Mouse (Mus musculus) heart, embryonic 10.5 days (tissue): ENCODE measurements at regions not wholly inside any gene's neighbourhood (a gene's known extent, or its start where the extent isn't known, plus 50 kb on each side); places are given as distances from the start of the nearest gene placed in this dataset.
A peak's percentile ranks its signal among the peaks of the same experiment; 100 is the strongest.

ENCODE experiments used
- DNase-seq: peaks from one replicate; pipeline ENCODE4 v3.0.0-alpha.2; 2017; ENCODE audit warnings: low spot score
- H3K27ac ChIP-seq: fragments of 300-500 bp; sonication (generic); 2 replicates; pipeline ENCODE4 v1.5.1; 2016; ENCODE audit warnings: mild to moderate bottlenecking
- H3K27me3 ChIP-seq: fragments of 300-500 bp; sonication (generic); 2 replicates; pipeline ENCODE4 v1.6.1; 2016; ENCODE audit warnings: mild to moderate bottlenecking; ENCODE audit not compliant: poor library complexity, insufficient read depth, severe bottlenecking
- H3K36me3 ChIP-seq: fragments of 300-500 bp; sonication (generic); 2 replicates; pipeline ENCODE4 v1.6.1; 2016; ENCODE audit warnings: mild to moderate bottlenecking, moderate library complexity
- H3K4me1 ChIP-seq: fragments of 300-500 bp; sonication (generic); 2 replicates; pipeline ENCODE4 v1.6.1; 2016; ENCODE audit warnings: mild to moderate bottlenecking
- H3K4me3 ChIP-seq: fragments of 300-500 bp; sonication (generic); 2 replicates; pipeline ENCODE4 v1.5.1; 2016; ENCODE audit warnings: mild to moderate bottlenecking, moderate library complexity
- H3K9me3 ChIP-seq: fragments of 300-500 bp; sonication (generic); 2 replicates; pipeline ENCODE4 v1.6.1; 2016; ENCODE audit warnings: mild to moderate bottlenecking, moderate library complexity
- WGBS: fragments of 180-500 bp; shearing (Covaris S2); methylation state at CpG from one replicate; pipeline ENCODE4 v1.1.7; 2016; 5-methylcytosine and 5-hydroxymethylcytosine counted together

DNA sequence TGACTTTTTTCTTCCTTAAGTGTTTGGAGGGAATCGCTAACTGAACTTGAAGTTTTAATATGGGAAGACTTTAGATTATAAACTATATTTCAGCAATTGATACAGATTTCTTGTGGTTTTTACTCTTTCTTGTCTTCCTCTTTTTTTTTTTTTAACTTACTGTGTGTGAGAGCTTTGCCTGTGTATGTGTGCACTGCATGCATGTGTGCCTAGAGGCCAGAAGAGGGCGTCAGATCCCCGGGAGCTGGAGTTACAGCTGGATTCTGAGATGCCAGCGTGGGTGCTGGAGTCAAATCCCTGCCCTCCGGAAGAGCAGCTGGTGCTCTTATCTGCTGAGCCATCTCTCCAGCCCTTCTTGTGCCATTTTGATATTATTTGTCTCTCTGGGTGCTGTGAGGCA, 129.6 kb downstream of the Trim33 start:
- H3K27ac ChIP-seq: no peak overlapping the region
- DNase-seq: no peak
- H3K27me3 ChIP-seq: no peaks in the 10 kb centered on the region
- no peaks in the 10 kb centered on the region for H3K36me3 ChIP-seq
- H3K4me3 ChIP-seq: no peak overlapping the region
- H3K9me3 ChIP-seq: no peaks in the 10 kb centered on the region
- H3K4me1 ChIP-seq: peaks cover 4% of the 10 kb centered on the region
- 78% methylated on average over 5 of the region's 5 CpGs for WGBS

DNA sequence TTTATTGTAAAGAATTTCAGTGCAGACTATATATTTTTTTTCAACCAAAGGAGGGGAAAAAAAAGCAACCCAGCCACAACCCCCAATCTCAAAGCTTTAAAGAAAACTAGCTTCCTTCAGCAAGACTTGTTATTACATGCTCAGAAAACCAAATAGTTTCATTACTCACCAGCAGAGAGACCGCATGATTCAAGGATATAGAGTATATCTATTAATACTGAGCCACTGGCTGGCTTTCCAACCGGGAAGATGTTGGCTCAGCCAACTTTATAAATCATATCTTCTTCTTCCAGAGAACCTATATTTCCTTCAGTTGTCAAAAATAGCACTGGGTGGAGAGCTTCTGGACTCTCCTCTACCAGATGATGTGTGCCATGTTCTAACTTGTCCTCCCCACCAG, 133.2 kb downstream of the Trim33 start:
- WGBS: 83% methylated on average over 2 of the region's 2 CpGs
- H3K27ac ChIP-seq: no peak overlapping the region
- no peaks in the 10 kb centered on the region for H3K27me3 ChIP-seq
- no peak for DNase-seq
- H3K4me3 ChIP-seq: no peak overlapping the region
- no peaks in the 10 kb centered on the region for H3K9me3 ChIP-seq
- no peaks in the 10 kb centered on the region for H3K36me3 ChIP-seq
- 0 out of 2 replicates have a peak, but pooled peaks cover 4% of the 10 kb centered on the region for H3K4me1 ChIP-seq

GRCm38 (mm10) chr3:103415051-103415695, 136.1 kb downstream of the Trim33 start:
- 76% methylated on average over 8 of the region's 8 CpGs for WGBS
- Histone ChIP-seq H3K4me3 (no peak overlapping the region), H3K36me3 (no peaks in the 10 kb centered on the region), H3K27ac (no peak overlapping the region), H3K27me3 (no peaks in the 10 kb centered on the region), H3K9me3 (no peaks in the 10 kb centered on the region), H3K4me1 (peaks cover 18% of the 10 kb centered on the region)
- DNase-seq: no peak

GRCm38 (mm10) chr3:103416296-103416695, 137.2 kb downstream of the Trim33 start:
- Histone ChIP-seq H3K27me3 (no peaks in the 10 kb centered on the region), H3K4me1 (peaks cover 30% of the 10 kb centered on the region), H3K4me3 (no peak overlapping the region), H3K9me3 (no peaks in the 10 kb centered on the region), H3K36me3 (no peaks in the 10 kb centered on the region), H3K27ac (no peak overlapping the region)
- WGBS: 61% methylated on average over 2 of the region's 2 CpGs
- no peak for DNase-seq

DNA sequence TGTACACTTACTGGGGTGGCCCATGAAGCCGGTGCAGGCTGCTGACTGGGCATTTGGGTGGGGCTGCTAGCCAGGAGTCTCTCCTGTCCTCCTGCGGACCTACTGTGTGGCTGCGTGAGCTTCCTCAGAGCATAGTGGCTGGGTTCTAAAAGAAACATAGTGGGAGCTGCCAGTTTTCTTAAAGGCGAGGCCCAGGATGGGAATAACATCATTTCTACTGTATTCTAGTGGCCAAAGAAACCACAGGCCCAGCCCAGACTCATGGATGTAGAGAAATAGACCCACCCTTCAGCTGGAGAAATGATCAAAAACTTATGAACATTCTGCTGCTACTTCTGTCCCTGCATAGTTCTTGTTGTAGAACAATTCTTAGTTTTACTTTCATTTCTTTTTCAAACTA, 138.7 kb downstream of the Trim33 start:
- Histone ChIP-seq H3K4me3 (no peak overlapping the region), H3K27me3 (no peaks in the 10 kb centered on the region), H3K9me3 (no peaks in the 10 kb centered on the region), H3K4me1 (peaks cover 30% of the 10 kb centered on the region), H3K36me3 (no peaks in the 10 kb centered on the region), H3K27ac (no peak overlapping the region)
- DNase-seq: no peak
- WGBS: 89% methylated on average over 4 of the region's 4 CpGs

DNA sequence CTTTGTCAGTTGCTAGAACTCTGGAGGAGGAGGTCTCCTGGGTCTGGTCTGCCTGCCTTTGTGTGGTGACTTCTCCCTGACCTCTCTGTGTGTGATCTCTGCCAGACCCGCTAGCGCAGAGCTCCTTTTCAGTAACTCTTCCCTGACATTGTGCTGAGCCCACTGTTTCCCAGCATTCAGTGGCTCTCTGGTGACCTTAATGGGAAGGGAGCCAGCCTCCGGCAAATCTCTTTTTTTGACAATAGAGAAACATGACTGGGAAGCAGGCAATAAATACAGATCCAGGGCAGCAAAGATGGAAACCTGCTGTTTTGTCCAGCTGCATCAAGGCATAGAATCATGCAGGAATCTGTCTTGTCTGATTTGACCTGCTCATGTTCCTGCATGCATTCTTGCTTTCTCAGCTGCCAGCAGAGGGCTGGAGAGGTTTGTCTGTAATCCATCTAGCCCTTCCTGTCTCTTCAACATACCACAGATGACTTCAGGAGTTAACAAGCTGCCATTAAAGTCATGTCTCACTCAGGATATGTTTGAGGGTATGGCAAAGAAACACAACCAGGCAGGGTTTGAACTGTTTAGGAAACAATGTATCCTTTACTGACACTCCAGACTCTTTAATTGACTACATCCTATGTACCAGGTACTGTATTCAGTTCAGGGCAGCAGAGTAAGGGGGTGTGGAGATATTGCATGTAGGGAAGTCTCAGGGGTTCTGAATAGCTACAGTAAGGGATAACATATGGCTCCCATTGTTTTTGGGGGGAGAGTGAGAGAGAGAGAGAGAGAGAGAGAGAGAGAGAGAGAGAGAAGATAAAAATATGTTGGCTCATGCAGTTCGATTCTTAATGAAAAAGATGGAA, 140.9 kb downstream of the Trim33 start:
- peak overlapping the region; percentile 83 for H3K27ac ChIP-seq
- WGBS: 27% methylated on average over 4 of the region's 4 CpGs
- H3K27me3 ChIP-seq: no peaks in the 10 kb centered on the region
- H3K9me3 ChIP-seq: no peaks in the 10 kb centered on the region
- no peak overlapping the region for H3K4me3 ChIP-seq
- H3K36me3 ChIP-seq: no peaks in the 10 kb centered on the region
- no peak for DNase-seq
- peaks cover 30% of the 10 kb centered on the region for H3K4me1 ChIP-seq

- Histone ChIP-seq H3K4me1 (peaks cover 26% of the 10 kb centered on the region), H3K36me3 (no peaks in the 10 kb centered on the region), H3K4me3 (no peak overlapping the region), H3K9me3 (no peaks in the 10 kb centered on the region), H3K27ac (peak overlapping the region; percentile 83; the same call in 1 of the 2 replicates), H3K27me3 (no peaks in the 10 kb centered on the region)
- 76% methylated on average over 12 of the region's 12 CpGs for WGBS
- DNase-seq: no peak
These were observed 141.7 kb downstream of the Trim33 start for GRCm38 (mm10) chr3:103420621-103421274.

GRCm38 (mm10) chr3:103421275-103421621, 142.2 kb downstream of the Trim33 start:
- H3K36me3 ChIP-seq: no peaks in the 10 kb centered on the region
- H3K4me3 ChIP-seq: no peak overlapping the region
- DNase-seq: no peak
- H3K9me3 ChIP-seq: no peaks in the 10 kb centered on the region
- 79% methylated on average over 9 of the region's 9 CpGs for WGBS
- H3K27ac ChIP-seq: peak overlapping the region; percentile 83; the same call in 1 of the 2 replicates
- H3K4me1 ChIP-seq: peaks cover 26% of the 10 kb centered on the region
- H3K27me3 ChIP-seq: no peaks in the 10 kb centered on the region

DNA sequence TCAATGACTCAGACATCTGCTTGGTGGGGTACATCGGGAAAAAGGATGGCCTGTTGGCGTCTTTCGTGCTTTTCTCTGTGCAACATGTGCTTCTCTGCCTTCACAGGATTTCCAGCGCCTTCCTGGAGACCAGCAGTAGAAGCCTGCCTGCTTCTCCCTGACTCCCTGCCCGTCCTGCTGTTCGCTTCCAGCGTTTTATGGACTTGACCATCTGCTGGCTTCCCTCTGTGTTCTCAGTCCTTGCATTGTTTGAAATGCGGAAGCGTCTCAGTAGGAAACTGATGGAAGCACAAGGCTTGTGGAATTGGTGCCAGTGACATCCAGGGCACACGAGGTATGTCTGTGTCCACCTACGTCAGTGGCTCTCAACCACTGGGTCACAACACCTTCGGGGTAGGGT, 143.7 kb downstream of the Trim33 start:
- no peaks in the 10 kb centered on the region for H3K27me3 ChIP-seq
- H3K4me1 ChIP-seq: peaks cover 26% of the 10 kb centered on the region
- H3K4me3 ChIP-seq: no peak overlapping the region
- DNase-seq: no peak
- WGBS: 81% methylated on average over 12 of the region's 12 CpGs
- H3K9me3 ChIP-seq: no peaks in the 10 kb centered on the region
- no peak overlapping the region for H3K27ac ChIP-seq
- no peaks in the 10 kb centered on the region for H3K36me3 ChIP-seq

GRCm38 (mm10) chr3:103423290-103423689, 144.2 kb downstream of the Trim33 start:
- no peak overlapping the region for H3K27ac ChIP-seq
- no peak for DNase-seq
- 90% methylated on average over 4 of the region's 4 CpGs for WGBS
- H3K36me3 ChIP-seq: no peaks in the 10 kb centered on the region
- peaks cover 26% of the 10 kb centered on the region for H3K4me1 ChIP-seq
- no peak overlapping the region for H3K4me3 ChIP-seq
- H3K27me3 ChIP-seq: no peaks in the 10 kb centered on the region
- H3K9me3 ChIP-seq: no peaks in the 10 kb centered on the region

DNA sequence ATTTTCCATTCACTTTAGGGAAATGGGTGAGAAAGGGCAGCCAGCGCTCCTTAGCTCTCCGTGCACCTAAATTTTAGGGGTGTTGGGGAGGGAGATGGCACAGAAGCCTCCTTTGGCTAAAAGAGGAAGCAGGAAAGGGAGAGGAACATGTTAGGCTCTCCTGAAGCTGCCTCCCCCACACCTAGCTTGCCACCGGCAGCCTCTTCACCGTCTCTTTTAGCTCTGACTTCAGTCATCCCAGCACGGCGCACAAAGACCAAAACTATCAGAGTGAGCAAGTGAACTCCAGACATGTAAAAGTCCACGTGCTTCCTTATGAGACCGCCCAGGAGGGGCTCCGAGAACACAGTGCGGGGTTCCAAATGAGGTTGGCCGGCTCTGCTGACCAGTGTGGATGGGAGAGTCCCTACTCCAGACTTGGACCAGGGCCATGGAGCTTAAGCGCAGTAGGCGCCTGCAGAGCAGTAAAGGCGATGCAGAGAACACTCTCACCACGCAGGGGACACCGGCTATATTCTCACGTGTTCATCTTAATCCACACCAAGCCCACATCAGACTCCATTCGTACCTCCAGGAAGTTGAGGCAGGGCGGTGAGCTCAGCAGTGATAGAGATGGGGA, 146.8 kb downstream of the Trim33 start:
- no peaks in the 10 kb centered on the region for H3K36me3 ChIP-seq

GRCm38 (mm10) chr3:103429227-103429788, 145.7 kb upstream of the Syt6 start:
- Histone ChIP-seq H3K4me1 (peaks cover 5% of the 10 kb centered on the region), H3K36me3 (no peaks in the 10 kb centered on the region), H3K27me3 (no peaks in the 10 kb centered on the region), H3K27ac (no peak overlapping the region), H3K9me3 (no peaks in the 10 kb centered on the region), H3K4me3 (no peak overlapping the region)
- 14% methylated on average over 5 of the region's 5 CpGs for WGBS
- no peak for DNase-seq

More for the DNA sequence above, 146.8 kb downstream of the Trim33 start:
- H3K27ac ChIP-seq: no peak overlapping the region
- H3K27me3 ChIP-seq: no peaks in the 10 kb centered on the region
- H3K9me3 ChIP-seq: no peaks in the 10 kb centered on the region
- H3K4me1 ChIP-seq: peaks cover 4% of the 10 kb centered on the region; the same call in 1 of the 2 replicates
- DNase-seq: no peak
- no peak overlapping the region for H3K4me3 ChIP-seq
- 84% methylated on average over 19 of the region's 19 CpGs for WGBS
